Mouse (Mus musculus) neural tube, embryonic 12.5 days (tissue): ENCODE measurements at regions not wholly inside any gene's neighbourhood (a gene's known extent, or its start where the extent isn't known, plus 50 kb on each side); places are given as distances from the start of the nearest gene placed in this dataset.

Experiments used
- ATAC-seq: fragments of 200-750 bp; cut with Nextera tagmentation; 2 replicates; pipeline ENCODE4 v1.8.0; 2017; ENCODE audit warnings: low read depth, mild to moderate bottlenecking, moderate TSS enrichment, moderate library complexity; ENCODE audit not compliant: low FRiP score
- H3K27ac ChIP-seq: fragments of 300-500 bp; sonication (generic); 2 replicates; pipeline ENCODE4 v1.5.1; 2016
- H3K27me3 ChIP-seq: fragments of 300-500 bp; sonication (generic); replicated peaks from 2 replicates; pipeline ENCODE4 v1.6.1; 2016; ENCODE audit warnings: mild to moderate bottlenecking
- H3K36me3 ChIP-seq: fragments of 300-500 bp; sonication (generic); 2 replicates; pipeline ENCODE4 v1.6.1; 2016; ENCODE audit warnings: mild to moderate bottlenecking
- H3K4me1 ChIP-seq: fragments of 300-500 bp; sonication (generic); 2 replicates; pipeline ENCODE4 v1.6.1; 2016
- H3K4me2 ChIP-seq: fragments of 300-500 bp; sonication (generic); replicated peaks from 2 replicates; pipeline ENCODE4 v1.6.1; 2016; ENCODE audit warnings: mild to moderate bottlenecking
- H3K4me3 ChIP-seq: fragments of 300-500 bp; sonication (generic); 2 replicates; pipeline ENCODE4 v1.5.1; 2016
- H3K9ac ChIP-seq: fragments of 300-500 bp; sonication (generic); 2 replicates; pipeline ENCODE4 v1.6.1; 2016; ENCODE audit warnings: mild to moderate bottlenecking
- H3K9me3 ChIP-seq: fragments of 300-500 bp; sonication (generic); 2 replicates; pipeline ENCODE4 v1.6.1; 2016; ENCODE audit warnings: mild to moderate bottlenecking
- WGBS: fragments of 180-500 bp; shearing (Covaris S2); methylation state at CpG from one replicate; pipeline ENCODE4 v1.1.7; 2016; 5-methylcytosine and 5-hydroxymethylcytosine counted together

DNA sequence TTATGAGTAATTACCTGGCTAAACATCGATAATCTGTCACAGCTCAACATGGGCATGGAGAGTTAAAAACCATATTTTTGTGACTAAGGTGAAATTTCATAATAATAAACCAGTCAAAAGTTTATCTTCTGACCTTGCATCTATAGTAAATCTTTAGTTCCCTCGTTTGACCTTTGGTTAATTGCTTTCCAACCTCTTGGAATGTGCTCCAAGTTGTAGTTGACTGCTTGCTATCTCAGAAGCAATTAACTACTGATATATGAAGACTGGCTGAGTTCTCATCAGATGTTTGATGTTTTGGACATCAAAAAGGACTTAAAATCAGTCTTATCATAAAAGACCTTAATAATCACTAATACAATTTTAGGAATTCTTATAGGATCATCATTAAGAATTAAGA lies 895.8 kb upstream of the Tmprss15 start:
- no peak for ATAC-seq
- H3K27me3 ChIP-seq, result no peaks in the 10 kb centered on the region
- H3K4me2 ChIP-seq, result no peak overlapping the region
- no peaks in the 10 kb centered on the region for H3K9me3 ChIP-seq
- no peaks in the 10 kb centered on the region for H3K4me1 ChIP-seq
- H3K36me3 ChIP-seq, result no peaks in the 10 kb centered on the region
- H3K9ac ChIP-seq, result no peak overlapping the region
- H3K4me3 ChIP-seq, result no peak overlapping the region
- H3K27ac ChIP-seq, result no peak overlapping the region
- WGBS, result 71% methylated on average over 2 of the region's 2 CpGs

DNA sequence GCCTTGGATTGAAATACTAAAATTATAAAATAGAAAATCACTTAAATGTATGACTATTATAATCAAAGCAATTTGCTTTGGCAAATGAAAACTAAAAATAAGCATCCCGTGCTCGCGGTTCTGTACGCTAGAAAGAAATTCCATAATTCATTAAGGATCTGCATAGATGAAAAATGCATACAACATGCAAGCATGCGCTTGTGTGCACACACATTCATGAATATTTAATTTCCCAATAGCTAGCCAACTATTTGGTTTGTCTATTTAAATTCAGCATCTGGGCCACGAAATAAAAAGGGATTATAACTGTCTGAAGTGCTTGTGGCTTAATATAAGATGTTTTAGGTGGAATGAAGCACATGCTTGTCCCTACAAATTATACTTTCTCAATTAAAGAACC lies 881.2 kb upstream of the Tmprss15 start:
- H3K27ac ChIP-seq, result no peak overlapping the region
- no peaks in the 10 kb centered on the region for H3K9me3 ChIP-seq
- no peaks in the 10 kb centered on the region for H3K27me3 ChIP-seq
- no peak overlapping the region for H3K4me3 ChIP-seq
- no peaks in the 10 kb centered on the region for H3K36me3 ChIP-seq
- H3K4me1 ChIP-seq, result no peaks in the 10 kb centered on the region
- no peak overlapping the region for H3K4me2 ChIP-seq
- 81% methylated on average over 6 of the region's 6 CpGs for WGBS
- ATAC-seq, result no peak
- H3K9ac ChIP-seq, result no peak overlapping the region

DNA sequence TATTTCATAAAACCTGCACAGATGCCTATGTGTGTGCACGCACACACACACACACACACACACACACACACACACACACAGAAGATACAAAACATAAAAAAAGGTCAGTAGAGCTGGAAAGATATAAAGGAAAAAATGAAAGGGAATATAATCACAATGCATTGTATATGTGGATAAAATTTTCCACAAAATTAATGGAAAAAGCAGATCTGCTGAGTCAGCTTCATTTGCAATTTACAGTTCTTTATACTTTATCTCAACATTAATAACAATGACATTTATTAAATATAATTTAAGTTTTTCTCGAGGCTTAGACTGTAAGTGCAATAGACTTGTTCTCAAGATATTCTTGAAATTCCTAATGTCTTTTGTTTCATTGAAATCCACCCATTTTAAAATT lies 846.1 kb upstream of the Tmprss15 start:
- no peaks in the 10 kb centered on the region for H3K9me3 ChIP-seq
- 69% methylated on average over 2 of the region's 2 CpGs for WGBS
- no peak for ATAC-seq
- no peaks in the 10 kb centered on the region for H3K4me1 ChIP-seq
- no peak overlapping the region for H3K27ac ChIP-seq
- H3K27me3 ChIP-seq, result no peaks in the 10 kb centered on the region
- H3K4me2 ChIP-seq, result no peak overlapping the region
- no peak overlapping the region for H3K9ac ChIP-seq
- no peaks in the 10 kb centered on the region for H3K36me3 ChIP-seq
- H3K4me3 ChIP-seq, result no peak overlapping the region

DNA sequence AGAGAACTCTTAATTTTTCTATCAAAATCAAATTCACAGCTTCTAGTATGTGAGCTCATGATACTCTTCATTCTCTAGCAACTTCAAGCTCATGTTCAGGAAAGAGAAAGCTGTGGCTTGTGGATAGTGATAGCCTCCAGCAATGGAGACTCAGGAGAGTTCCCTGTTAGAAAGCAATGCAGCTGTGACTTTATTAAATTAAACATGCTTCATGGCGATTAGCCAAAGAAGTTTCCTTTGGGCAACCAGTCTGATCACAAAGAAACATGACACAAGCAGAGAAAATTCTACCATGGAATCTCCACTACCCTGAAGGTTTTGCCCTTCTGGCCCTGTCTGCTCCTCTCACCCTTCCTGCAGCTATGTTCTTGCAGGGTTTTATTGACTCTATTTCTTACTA lies 816.2 kb upstream of the Tmprss15 start:
- Histone ChIP-seq H3K9ac (no peak overlapping the region), H3K4me2 (no peak overlapping the region), H3K27ac (no peak overlapping the region), H3K4me1 (no peaks in the 10 kb centered on the region), H3K9me3 (no peaks in the 10 kb centered on the region), H3K27me3 (no peaks in the 10 kb centered on the region), H3K4me3 (no peak overlapping the region), H3K36me3 (no peaks in the 10 kb centered on the region)
- WGBS, result 57% methylated on average over 1 of the region's 1 CpGs
- ATAC-seq, result no peak

DNA sequence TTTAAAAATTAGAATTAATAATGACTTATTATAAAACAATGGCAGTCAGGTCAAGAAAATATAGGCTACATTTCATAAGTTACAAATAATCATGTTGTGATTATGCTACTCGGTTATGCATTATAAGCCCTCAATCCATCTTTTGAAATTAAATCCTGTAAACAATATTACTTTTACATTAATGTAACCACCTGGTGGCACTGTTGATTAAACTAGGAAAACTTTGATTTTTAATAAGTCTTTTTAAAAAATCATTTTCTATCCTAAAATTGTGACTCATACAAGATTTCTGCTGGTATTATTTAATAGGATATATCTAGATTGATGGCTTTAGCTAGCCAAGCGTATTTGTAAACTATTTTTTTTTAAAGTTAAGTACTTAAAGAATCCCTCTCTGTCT lies 810.6 kb upstream of the Tmprss15 start:
- H3K9ac ChIP-seq, result no peak overlapping the region
- no peaks in the 10 kb centered on the region for H3K27me3 ChIP-seq
- no peak overlapping the region for H3K27ac ChIP-seq
- ATAC-seq, result no peak
- H3K9me3 ChIP-seq, result no peaks in the 10 kb centered on the region
- WGBS, result 86% methylated on average over 2 of the region's 2 CpGs
- no peak overlapping the region for H3K4me2 ChIP-seq
- no peak overlapping the region for H3K4me3 ChIP-seq
- H3K4me1 ChIP-seq, result no peaks in the 10 kb centered on the region
- no peaks in the 10 kb centered on the region for H3K36me3 ChIP-seq

DNA sequence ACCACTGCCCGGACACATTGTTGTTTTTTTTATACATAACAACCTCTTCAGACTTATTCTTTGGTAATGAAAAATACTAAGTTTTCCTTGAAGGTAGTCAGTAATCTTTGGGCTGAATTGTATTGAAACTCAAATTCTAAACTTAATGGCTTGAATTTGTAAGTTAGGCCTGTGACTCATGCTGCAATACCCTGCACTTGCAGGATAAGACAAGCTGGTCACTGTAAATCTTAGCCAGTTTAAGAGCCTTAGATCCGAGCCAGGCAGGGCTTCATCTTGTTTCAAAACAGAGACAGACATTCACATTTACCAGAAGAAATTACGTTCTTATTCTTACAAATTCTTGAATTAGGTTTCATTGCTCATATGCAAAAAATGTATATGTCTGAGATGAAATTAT lies 791.0 kb upstream of the Tmprss15 start:
- Histone ChIP-seq H3K36me3 (no peaks in the 10 kb centered on the region), H3K4me1 (no peaks in the 10 kb centered on the region), H3K9ac (no peak overlapping the region), H3K27ac (no peak overlapping the region), H3K4me2 (no peak overlapping the region), H3K27me3 (no peaks in the 10 kb centered on the region), H3K4me3 (no peak overlapping the region), H3K9me3 (no peaks in the 10 kb centered on the region)
- WGBS, result 83% methylated on average over 3 of the region's 3 CpGs
- no peak for ATAC-seq

DNA sequence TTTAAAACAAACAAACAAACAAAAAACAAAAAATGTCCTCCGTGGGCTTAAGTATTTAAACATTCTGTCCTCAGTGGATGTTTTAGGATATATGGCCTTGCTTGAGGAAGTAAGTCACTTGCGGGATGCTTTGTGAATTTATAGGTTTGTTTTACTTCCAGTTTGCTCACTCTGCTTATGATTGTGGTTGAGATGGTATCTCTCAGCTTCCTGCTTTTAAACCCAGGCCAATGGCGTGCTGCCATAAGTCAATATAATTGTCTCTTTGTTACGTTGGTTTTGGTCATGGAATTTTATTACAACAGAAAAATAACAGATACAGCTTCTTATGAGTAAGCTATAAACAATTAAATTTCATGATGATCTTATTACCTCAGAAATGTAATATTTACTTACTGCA lies 787.2 kb upstream of the Tmprss15 start:
- Histone ChIP-seq H3K9ac (no peak overlapping the region), H3K4me1 (no peaks in the 10 kb centered on the region), H3K27ac (no peak overlapping the region), H3K4me2 (no peak overlapping the region), H3K9me3 (no peaks in the 10 kb centered on the region), H3K4me3 (no peak overlapping the region), H3K36me3 (no peaks in the 10 kb centered on the region), H3K27me3 (no peaks in the 10 kb centered on the region)
- 81% methylated on average over 4 of the region's 4 CpGs for WGBS
- ATAC-seq, result no peak

DNA sequence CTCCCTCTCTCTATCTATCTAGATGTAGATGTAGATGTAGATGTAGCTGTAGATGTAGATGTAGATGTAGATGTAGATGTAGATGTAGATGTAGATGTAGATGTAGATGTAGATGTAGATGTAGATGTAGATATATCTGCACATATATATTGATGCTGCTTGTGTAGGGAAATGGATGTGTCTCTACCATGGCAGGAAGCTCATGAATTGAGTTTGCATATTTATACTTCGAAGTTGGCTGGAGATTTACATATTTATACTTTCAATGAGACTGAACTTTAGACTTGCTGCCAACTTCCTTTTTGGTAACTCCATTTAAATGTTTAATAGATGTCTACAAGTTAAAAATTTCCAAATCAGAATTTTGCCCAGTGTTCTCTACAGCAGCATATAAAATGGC lies 785.9 kb upstream of the Tmprss15 start:
- Histone ChIP-seq H3K36me3 (no peaks in the 10 kb centered on the region), H3K27ac (no peak overlapping the region), H3K9ac (no peak overlapping the region), H3K27me3 (no peaks in the 10 kb centered on the region), H3K4me1 (no peaks in the 10 kb centered on the region), H3K4me2 (no peak overlapping the region), H3K4me3 (no peak overlapping the region), H3K9me3 (no peaks in the 10 kb centered on the region)
- WGBS, result 88% methylated on average over 1 of the region's 1 CpGs
- ATAC-seq, result no peak

DNA sequence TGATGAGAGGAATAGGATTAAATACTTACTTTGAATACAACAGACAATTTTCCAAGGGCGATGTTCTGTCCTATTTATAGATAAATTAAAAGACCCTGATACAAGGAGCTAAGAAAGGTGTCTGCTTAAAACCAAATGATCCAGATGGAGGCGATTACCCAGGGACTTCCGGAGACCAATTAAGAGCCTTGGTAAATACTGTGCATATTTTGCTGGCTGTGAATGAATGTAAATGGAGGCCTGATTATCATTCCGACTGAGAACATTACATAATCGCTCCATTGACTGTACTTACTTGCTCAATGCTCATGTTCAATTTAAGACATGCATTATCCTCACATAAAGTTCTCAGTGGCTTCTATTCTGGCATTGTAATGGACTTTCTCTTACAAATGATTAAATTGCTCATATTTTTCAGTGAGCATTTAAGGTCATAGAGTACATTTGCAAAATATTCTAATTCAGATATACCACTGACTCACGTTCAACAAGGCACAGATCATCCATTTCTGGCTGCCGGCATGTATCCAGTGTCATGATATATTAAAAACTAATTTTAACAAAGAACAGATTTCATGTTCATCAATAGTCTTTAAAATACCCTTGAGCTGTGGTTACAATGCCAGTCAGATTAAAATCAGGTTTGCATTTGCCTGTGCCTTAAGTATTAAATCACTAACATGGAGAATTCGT lies 779.8 kb upstream of the Tmprss15 start:
- H3K36me3 ChIP-seq, result no peaks in the 10 kb centered on the region
- H3K9me3 ChIP-seq, result no peaks in the 10 kb centered on the region
- H3K4me2 ChIP-seq, result no peak overlapping the region
- no peak overlapping the region for H3K4me3 ChIP-seq
- no peak overlapping the region for H3K9ac ChIP-seq
- H3K27me3 ChIP-seq, result no peaks in the 10 kb centered on the region
- ATAC-seq, result 0 out of 2 replicates have a peak, but pooled peaks have one; percentile 29
- H3K27ac ChIP-seq, result no peak overlapping the region
- no peaks in the 10 kb centered on the region for H3K4me1 ChIP-seq
- 76% methylated on average over 8 of the region's 8 CpGs for WGBS

DNA sequence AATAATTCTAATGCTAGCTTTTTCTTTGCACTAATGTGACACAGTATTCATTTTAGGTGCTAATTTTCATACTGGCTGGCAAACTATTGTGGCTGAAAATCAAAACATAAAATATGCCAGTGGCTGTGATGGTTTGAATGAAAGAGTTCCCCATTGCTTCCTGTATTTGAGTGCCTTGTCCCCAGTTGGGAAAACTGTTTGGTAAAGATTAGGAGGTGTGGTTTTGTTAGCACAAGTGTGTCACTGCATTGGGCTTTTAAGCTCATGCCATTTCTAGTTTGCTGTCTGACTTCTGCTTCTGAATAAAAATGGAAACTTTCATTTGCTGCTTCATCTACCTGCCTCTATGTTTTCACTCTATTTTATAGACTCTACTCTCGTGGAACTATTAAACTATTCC lies 768.6 kb upstream of the Tmprss15 start:
- ATAC-seq, result no peak
- Histone ChIP-seq H3K4me2 (no peak overlapping the region), H3K9ac (no peak overlapping the region), H3K36me3 (no peaks in the 10 kb centered on the region), H3K27ac (no peak overlapping the region), H3K27me3 (no peaks in the 10 kb centered on the region), H3K4me3 (no peak overlapping the region), H3K9me3 (no peaks in the 10 kb centered on the region), H3K4me1 (no peaks in the 10 kb centered on the region)
- 83% methylated on average over 1 of the region's 1 CpGs for WGBS

DNA sequence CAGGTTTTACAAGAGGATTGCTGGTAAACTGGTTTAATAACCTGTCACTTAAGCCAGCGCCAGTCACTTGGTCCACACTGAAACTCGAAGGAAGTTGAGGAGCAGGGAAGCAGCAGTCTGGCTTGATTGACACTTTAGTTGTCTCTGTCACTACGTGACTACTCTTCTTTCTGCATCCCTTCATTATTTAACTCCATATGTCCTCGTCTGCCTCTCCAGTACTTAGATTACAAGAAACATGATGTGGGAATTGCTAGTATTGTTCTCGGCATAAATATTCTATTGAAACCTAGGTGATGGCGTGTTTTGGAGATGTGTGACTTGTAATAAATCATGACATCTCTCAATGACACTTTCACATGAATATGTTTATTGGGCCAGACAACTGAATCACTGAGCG lies 758.3 kb upstream of the Tmprss15 start:
- no peaks in the 10 kb centered on the region for H3K27me3 ChIP-seq
- H3K36me3 ChIP-seq, result no peaks in the 10 kb centered on the region
- WGBS, result 76% methylated on average over 7 of the region's 7 CpGs
- H3K4me3 ChIP-seq, result no peak overlapping the region
- no peak overlapping the region for H3K9ac ChIP-seq
- H3K27ac ChIP-seq, result no peak overlapping the region
- no peak overlapping the region for H3K4me2 ChIP-seq
- no peaks in the 10 kb centered on the region for H3K4me1 ChIP-seq
- no peaks in the 10 kb centered on the region for H3K9me3 ChIP-seq
- no peak for ATAC-seq

DNA sequence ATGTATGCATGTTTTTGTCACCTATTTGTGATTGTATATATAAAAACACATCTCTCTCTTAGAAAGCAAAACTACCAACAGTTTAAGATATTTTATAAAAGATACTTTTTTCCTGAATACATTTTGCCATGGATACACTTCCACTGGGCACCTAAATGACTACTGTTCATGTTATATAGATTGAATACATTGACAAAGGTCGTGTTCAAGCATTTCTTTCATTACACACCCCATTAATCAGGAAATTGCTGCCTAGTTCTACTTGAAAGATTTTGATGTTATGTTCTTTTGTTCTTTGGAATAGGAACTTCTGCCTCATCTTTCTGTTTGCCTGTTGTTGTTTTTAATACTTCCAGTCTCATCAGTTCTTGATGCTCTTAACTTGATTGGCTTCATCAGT lies 726.0 kb upstream of the Tmprss15 start:
- Histone ChIP-seq H3K9me3 (no peaks in the 10 kb centered on the region), H3K4me1 (no peaks in the 10 kb centered on the region)
- 39% methylated on average over 1 of the region's 1 CpGs for WGBS

DNA sequence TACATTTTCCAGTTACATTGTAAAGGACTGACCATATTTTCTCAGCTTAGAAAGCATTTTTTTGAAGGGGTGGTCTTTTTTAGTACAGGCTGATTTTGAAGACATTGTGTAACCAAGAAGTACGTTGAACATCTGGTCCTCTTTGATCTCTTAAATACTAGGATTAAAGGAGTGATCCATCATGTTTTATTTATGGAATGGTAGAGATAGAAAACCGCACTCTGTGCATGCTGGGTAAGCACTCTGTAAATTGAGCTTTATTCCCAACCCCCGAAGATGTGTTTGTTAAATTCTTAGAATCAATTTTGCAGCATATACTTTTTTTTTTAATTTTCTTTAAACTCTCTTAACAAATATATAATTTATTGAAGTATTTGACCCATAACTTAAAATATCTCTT lies 687.8 kb upstream of the Tmprss15 start:
- WGBS, result 75% methylated on average over 3 of the region's 3 CpGs
- H3K27ac ChIP-seq, result no peak overlapping the region
- no peaks in the 10 kb centered on the region for H3K36me3 ChIP-seq
- no peak overlapping the region for H3K9ac ChIP-seq
- no peak overlapping the region for H3K4me3 ChIP-seq
- no peaks in the 10 kb centered on the region for H3K4me1 ChIP-seq
- no peaks in the 10 kb centered on the region for H3K9me3 ChIP-seq
- no peaks in the 10 kb centered on the region for H3K27me3 ChIP-seq
- ATAC-seq, result no peak
- no peak overlapping the region for H3K4me2 ChIP-seq

More for the DNA sequence above, 726.0 kb upstream of the Tmprss15 start:
- no peak for ATAC-seq
- Histone ChIP-seq H3K4me2 (no peak overlapping the region), H3K27me3 (no peaks in the 10 kb centered on the region), H3K9ac (no peak overlapping the region), H3K4me3 (no peak overlapping the region), H3K27ac (no peak overlapping the region), H3K36me3 (no peaks in the 10 kb centered on the region)
